Mouse (Mus musculus): ENCODE measurements around the gene Gm49325.

Gm49325 gene

GRCm38 (mm10) chr10:77569481-77569880 lies 36.5 kb upstream of the Gm49325 start:
- Histone ChIP-seq H3K36me3 (ENCODE audit: insufficient read depth, low read length) (no peaks in the 10 kb centered on the region), H3K27me3 (ENCODE audit: insufficient read depth, low read length) (no peaks in the 10 kb centered on the region), H3K4me3 (replicated peaks; ENCODE audit: low read length) (peak overlapping the region; percentile 23; the same call in 1 of the 2 replicates), H3K4me1 (replicated peaks; ENCODE audit: low read depth, low read length) (peaks cover 60% of the 10 kb centered on the region), H3K9me3 (ENCODE audit: low read length) (0 out of 2 replicates have a peak, but pooled peaks cover 2% of the 10 kb centered on the region)
- TF ChIP-seq NANOG (IDR thresholded peaks at IDR 0.05; ENCODE audit: borderline replicate concordance, low read length) (no peak), CTCF (conservative IDR thresholded peaks at IDR 0.05; ENCODE audit: low read length) (no peak), POU5F1 (IDR thresholded peaks at IDR 0.05; ENCODE audit: borderline replicate concordance, low read length) (no peak)

- no peaks in the 10 kb centered on the region for H3K36me3 ChIP-seq (ENCODE audit: insufficient read depth, low read length)
- peaks cover 65% of the 10 kb centered on the region for H3K4me1 ChIP-seq (replicated peaks; ENCODE audit: low read depth, low read length)
- TF ChIP-seq POU5F1 (IDR thresholded peaks at IDR 0.05; ENCODE audit: borderline replicate concordance, low read length): no peak
- TF ChIP-seq CTCF (conservative IDR thresholded peaks at IDR 0.05; ENCODE audit: low read length): no peak
- no peak for TF ChIP-seq NANOG (IDR thresholded peaks at IDR 0.05; ENCODE audit: borderline replicate concordance, low read length)
- H3K27me3 ChIP-seq (ENCODE audit: insufficient read depth, low read length): no peaks in the 10 kb centered on the region
- H3K9me3 ChIP-seq (ENCODE audit: low read length): 0 out of 2 replicates have a peak, but pooled peaks cover 2% of the 10 kb centered on the region
- H3K4me3 ChIP-seq (replicated peaks; ENCODE audit: low read length): no peak overlapping the region
Observed at GRCm38 (mm10) chr10:77569973-77570658, 35.9 kb upstream of the Gm49325 start.

- TF ChIP-seq CTCF (conservative IDR thresholded peaks at IDR 0.05; ENCODE audit: low read length) (peak; percentile 58), NANOG (IDR thresholded peaks at IDR 0.05; ENCODE audit: borderline replicate concordance, low read length) (no peak), POU5F1 (IDR thresholded peaks at IDR 0.05; ENCODE audit: borderline replicate concordance, low read length) (no peak)
- H3K27me3 ChIP-seq (ENCODE audit: insufficient read depth, low read length): no peaks in the 10 kb centered on the region
- peak overlapping the region; percentile 43 for H3K4me3 ChIP-seq (replicated peaks; ENCODE audit: low read length)
Observed at GRCm38 (mm10) chr10:77572225-77572624, 33.8 kb upstream of the Gm49325 start.

GRCm38 (mm10) chr10:77573162-77573561 lies 32.8 kb upstream of the Gm49325 start:
- Histone ChIP-seq H3K36me3 (ENCODE audit: insufficient read depth, low read length) (no peaks in the 10 kb centered on the region), H3K9me3 (ENCODE audit: low read length) (0 out of 2 replicates have a peak, but pooled peaks cover 2% of the 10 kb centered on the region), H3K4me1 (replicated peaks; ENCODE audit: low read depth, low read length) (peaks cover 60% of the 10 kb centered on the region), H3K27me3 (ENCODE audit: insufficient read depth, low read length) (no peaks in the 10 kb centered on the region), H3K4me3 (replicated peaks; ENCODE audit: low read length) (peak overlapping the region; percentile 43; the same call in 1 of the 2 replicates)
- TF ChIP-seq POU5F1 (IDR thresholded peaks at IDR 0.05; ENCODE audit: borderline replicate concordance, low read length) (no peak), NANOG (IDR thresholded peaks at IDR 0.05; ENCODE audit: borderline replicate concordance, low read length) (no peak), CTCF (conservative IDR thresholded peaks at IDR 0.05; ENCODE audit: low read length) (no peak; the same call in 1 of the 2 replicates)

More at GRCm38 (mm10) chr10:77572225-77572624, 33.8 kb upstream of the Gm49325 start:
- H3K9me3 ChIP-seq (ENCODE audit: low read length): 0 out of 2 replicates have a peak, but pooled peaks cover 2% of the 10 kb centered on the region
- no peaks in the 10 kb centered on the region for H3K36me3 ChIP-seq (ENCODE audit: insufficient read depth, low read length)
- peaks cover 65% of the 10 kb centered on the region for H3K4me1 ChIP-seq (replicated peaks; ENCODE audit: low read depth, low read length)

GRCm38 (mm10) chr10:77580027-77580920 lies 25.7 kb upstream of the Gm49325 start:
- Histone ChIP-seq H3K4me3 (replicated peaks; ENCODE audit: low read length) (0 out of 2 replicates have a peak overlapping the region, but pooled peaks have one; percentile 94), H3K36me3 (ENCODE audit: insufficient read depth, low read length) (peaks cover 13% of the 10 kb centered on the region), H3K4me1 (replicated peaks; ENCODE audit: low read depth, low read length) (peaks cover 46% of the 10 kb centered on the region), H3K27me3 (ENCODE audit: insufficient read depth, low read length) (no peaks in the 10 kb centered on the region), H3K9me3 (ENCODE audit: low read length) (no peaks in the 10 kb centered on the region)
- no peak for TF ChIP-seq CTCF (conservative IDR thresholded peaks at IDR 0.05; ENCODE audit: low read length)
- no peak for TF ChIP-seq NANOG (IDR thresholded peaks at IDR 0.05; ENCODE audit: borderline replicate concordance, low read length)
- peak; percentile 61; the same call in 1 of the 2 replicates for TF ChIP-seq POU5F1 (IDR thresholded peaks at IDR 0.05; ENCODE audit: borderline replicate concordance, low read length)

- peaks cover 19% of the 10 kb centered on the region for H3K36me3 ChIP-seq (ENCODE audit: insufficient read depth, low read length)
- H3K4me3 ChIP-seq (replicated peaks; ENCODE audit: low read length): peak overlapping the region; percentile 94
- no peaks in the 10 kb centered on the region for H3K27me3 ChIP-seq (ENCODE audit: insufficient read depth, low read length)
- H3K4me1 ChIP-seq (replicated peaks; ENCODE audit: low read depth, low read length): peaks cover 52% of the 10 kb centered on the region
- no peaks in the 10 kb centered on the region for H3K9me3 ChIP-seq (ENCODE audit: low read length)
- TF ChIP-seq CTCF (conservative IDR thresholded peaks at IDR 0.05; ENCODE audit: low read length): no peak
Observed at GRCm38 (mm10) chr10:77581023-77581407, 25.0 kb upstream of the Gm49325 start.

GRCm38 (mm10) chr10:77581408-77582284 lies 24.4 kb upstream of the Gm49325 start, which contains the start of gene Pttg1ip:
Gene Pttg1ip (plus strand): TSS chr10:77581720.
- Histone ChIP-seq H3K9me3 (ENCODE audit: low read length) (no peaks in the 10 kb centered on the region), H3K4me1 (replicated peaks; ENCODE audit: low read depth, low read length) (peaks cover 58% of the 10 kb centered on the region), H3K27me3 (ENCODE audit: insufficient read depth, low read length) (no peaks in the 10 kb centered on the region), H3K4me3 (replicated peaks; ENCODE audit: low read length) (peak within 1 kb of the TSS; percentile 94), H3K36me3 (ENCODE audit: insufficient read depth, low read length) (peaks cover 26% of the 10 kb centered on the region)
- TF ChIP-seq CTCF (conservative IDR thresholded peaks at IDR 0.05; ENCODE audit: low read length) (no peak), NANOG (IDR thresholded peaks at IDR 0.05; ENCODE audit: borderline replicate concordance, low read length) (no peak)

All from E14TG2a.4 (cell line).